Mouse (Mus musculus): ENCODE data around the gene Tmem151a.

Gene Tmem151a

GRCm38 (mm10) chr19:5067040-5067799 is 18.1 kb downstream of the Tmem151a start:
- DNase-seq (ENCODE audit: low spot score) = no peak

- DNase-seq (ENCODE audit: low spot score) = no peak
Measured at GRCm38 (mm10) chr19:5065104-5065503, 20.2 kb downstream of the Tmem151a start.

GRCm38 (mm10) chr19:5062446-5062845 is 22.9 kb downstream of the Tmem151a start:
- no peak for DNase-seq (ENCODE audit: low spot score)

GRCm38 (mm10) chr19:5062041-5062440 is 23.3 kb downstream of the Tmem151a start:
- no peak for DNase-seq (ENCODE audit: low spot score)

- no peak for DNase-seq (ENCODE audit: low spot score)
Measured at GRCm38 (mm10) chr19:5060365-5061330, 24.7 kb downstream of the Tmem151a start.

GRCm38 (mm10) chr19:5058801-5059771 is 26.2 kb downstream of the Tmem151a start:
- DNase-seq (ENCODE audit: low spot score) = no peak

- no peak for DNase-seq (ENCODE audit: low spot score)
Measured at GRCm38 (mm10) chr19:5057876-5058775, 27.2 kb downstream of the Tmem151a start.

- no peak for DNase-seq (ENCODE audit: low spot score)
Measured at GRCm38 (mm10) chr19:5056251-5056650, 29.1 kb downstream of the Tmem151a start.

- DNase-seq (ENCODE audit: low spot score) = peak; percentile 50
Measured at GRCm38 (mm10) chr19:5053909-5054308, 31.4 kb downstream of the Tmem151a start.

- DNase-seq (ENCODE audit: low spot score) = no peak
Measured at GRCm38 (mm10) chr19:5052853-5053252, 32.5 kb downstream of the Tmem151a start.

- no peak for DNase-seq (ENCODE audit: low spot score)
Measured at GRCm38 (mm10) chr19:5052166-5052822, 33.0 kb downstream of the Tmem151a start.

GRCm38 (mm10) chr19:5051515-5051914 is 33.8 kb downstream of the Tmem151a start:
- DNase-seq (ENCODE audit: low spot score) = no peak

- no peak for DNase-seq (ENCODE audit: low spot score)
Measured at GRCm38 (mm10) chr19:5051031-5051430, 34.3 kb downstream of the Tmem151a start.

- peak; percentile 54 for DNase-seq (ENCODE audit: low spot score)
Measured at GRCm38 (mm10) chr19:5050047-5050905, 35.1 kb downstream of the Tmem151a start, which contains the start of gene Rin1. Gene Rin1, plus strand, starts transcription at chr19:5050481.

GRCm38 (mm10) chr19:5049325-5049724 is 36.0 kb downstream of the Tmem151a start:
- no peak for DNase-seq (ENCODE audit: low spot score)

- no peak for DNase-seq (ENCODE audit: low spot score)
Measured at GRCm38 (mm10) chr19:5048138-5049056, 36.9 kb downstream of the Tmem151a start.

- no peak for DNase-seq (ENCODE audit: low spot score)
Measured at GRCm38 (mm10) chr19:5045531-5045930, 39.8 kb downstream of the Tmem151a start.

- DNase-seq (ENCODE audit: low spot score) = no peak
Measured at GRCm38 (mm10) chr19:5041588-5041987, 43.7 kb downstream of the Tmem151a start.

All from T-cell, adult 2 months (primary cell).